12 mouse cellular contexts compared by ENCODE assay signal in the genomic region with DNA sequence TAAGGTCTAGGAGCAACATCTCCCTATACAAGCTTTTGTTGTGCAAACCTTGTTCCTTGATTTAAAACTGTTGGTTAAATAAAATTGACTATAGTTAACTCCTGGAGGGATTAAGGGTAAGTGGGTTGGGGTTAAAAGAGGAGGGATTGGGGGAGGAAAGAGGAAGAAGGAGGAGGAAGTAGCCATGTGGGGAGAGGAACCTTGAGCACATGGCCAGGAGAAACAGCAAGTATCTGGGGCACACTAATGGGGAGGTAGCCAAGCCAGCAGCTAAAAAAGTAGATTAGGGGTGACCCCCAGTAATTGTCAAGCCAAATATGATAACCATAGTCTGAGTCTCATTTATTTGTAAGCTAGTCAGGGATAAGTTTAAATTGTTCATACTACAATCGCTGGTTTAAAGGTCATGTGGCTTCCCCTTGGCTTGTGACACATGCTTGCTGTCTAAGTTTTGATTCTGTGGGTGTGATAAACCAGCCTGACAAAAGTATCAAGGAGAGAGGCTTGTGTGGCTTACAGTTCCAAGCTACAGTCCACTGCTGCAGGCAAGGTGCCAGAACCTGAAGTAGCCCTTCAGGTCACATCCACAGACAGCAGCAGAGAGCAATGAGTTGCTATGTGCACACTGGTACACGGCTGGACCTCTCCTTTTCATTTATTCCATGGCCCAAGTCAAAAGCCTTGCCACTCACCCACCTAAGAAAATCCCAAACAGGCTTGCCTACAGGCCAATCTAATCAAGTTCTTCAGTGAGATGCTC.
DNase-seq lines count a peak whose midpoint lies in the region; ATAC-seq and TF ChIP-seq lines count a peak whose summit lies in the region.
"Had no signal": no experiment of that assay in that cellular context is flagged by ENCODE, and none has a peak within 500 bp of the region (broad histone marks: within the 10 kb centered on the region; RNA-seq: fewer than 3 reads in every experiment).

No protein-coding gene starts in this region.

- no peaks in the 10 kb centered on the region for H3K36me3 ChIP-seq in heart, postnatal 0 days (replicated peaks; ENCODE audit: control insufficient read depth, insufficient read depth, low read length)
- H3K36me3 ChIP-seq in heart, embryonic 11.5 days (ENCODE audit: control insufficient read depth, insufficient read depth, low read length), result no peaks in the 10 kb centered on the region
- no peaks in the 10 kb centered on the region for H3K36me3 ChIP-seq in lung, postnatal 0 days (ENCODE audit: insufficient read depth, low read length)
- H3K36me3 ChIP-seq in thymus, adult 2 months (ENCODE audit: control insufficient read depth, insufficient read depth, low read length), result no peaks in the 10 kb centered on the region
- H3K36me3 ChIP-seq: limb, embryonic 10.5 days had no signal

- no peak overlapping the region for H3K4me2 ChIP-seq in heart, postnatal 0 days (ENCODE audit: low read depth, low read length)
- no peak overlapping the region for H3K4me2 ChIP-seq in heart, embryonic 11.5 days
- no peak overlapping the region for H3K4me2 ChIP-seq in lung, postnatal 0 days (replicated peaks; ENCODE audit: low read depth, low read length)
- H3K4me2 ChIP-seq: hindbrain, embryonic 14.5 days had no signal

- H3K4me3 ChIP-seq in heart, postnatal 0 days (ENCODE audit: low read depth, low read length), result no peak overlapping the region
- no peak overlapping the region for H3K4me3 ChIP-seq in heart, embryonic 11.5 days (ENCODE audit: low read depth, low read length)
- no peak overlapping the region for H3K4me3 ChIP-seq in lung, postnatal 0 days (ENCODE audit: low read depth, low read length)
- H3K4me3 ChIP-seq in thymus, adult 2 months (ENCODE audit: control insufficient read depth, insufficient read depth, low read length), result no peak overlapping the region
- H3K4me3 ChIP-seq: limb, embryonic 10.5 days had no signal

- no peak overlapping the region for H3K9ac ChIP-seq in heart, postnatal 0 days (replicated peaks; ENCODE audit: low read depth, low read length)
- no peak overlapping the region for H3K9ac ChIP-seq in heart, embryonic 11.5 days (ENCODE audit: low read depth, low read length)
- no peak overlapping the region for H3K9ac ChIP-seq in lung, postnatal 0 days (replicated peaks; ENCODE audit: low read depth)
- H3K9ac ChIP-seq: hindbrain, embryonic 14.5 days had no signal

- 0 out of 2 replicates have a peak, but pooled peaks have one; percentile 2 for TF ChIP-seq CTCF in heart, postnatal 0 days (IDR thresholded peaks at IDR 0.05; ENCODE audit: low read depth)
- TF ChIP-seq CTCF in lung, postnatal 0 days (IDR thresholded peaks at IDR 0.05), result no peak
- TF ChIP-seq CTCF in thymus, adult 2 months (IDR thresholded peaks at IDR 0.05; ENCODE audit: borderline replicate concordance, control insufficient read depth, extremely low read depth, insufficient read depth, low read length, poor library complexity), result no peak

- DNase-seq in heart, postnatal 0 days (ENCODE audit: low spot score), result no peak
- peak; percentile 22 for DNase-seq in lung, postnatal 0 days (ENCODE audit: low spot score)
- no peak for DNase-seq in lung, postnatal 36 days
- DNase-seq in NIH3T3 (ENCODE audit: low read depth), result peak; percentile 40
- DNase-seq in thymus, adult 2 months, result no peak
- DNase-seq in left cerebral cortex, adult 8-10 months (ENCODE audit: low spot score in 2 of 2), result no peak
- DNase-seq: adrenal gland, postnatal 10 days; gastrocnemius, postnatal 10 days had no signal

- no peak overlapping the region for H3K27ac ChIP-seq in heart, postnatal 0 days (ENCODE audit: low read depth)
- no peak overlapping the region for H3K27ac ChIP-seq in heart, embryonic 11.5 days (ENCODE audit: low read depth, low read length)
- no peak overlapping the region for H3K27ac ChIP-seq in lung, postnatal 0 days (ENCODE audit: low read length)
- no peak overlapping the region for H3K27ac ChIP-seq in thymus, adult 2 months (ENCODE audit: control insufficient read depth, insufficient read depth, low read length)
- H3K27ac ChIP-seq: hindbrain, embryonic 14.5 days; limb, embryonic 10.5 days had no signal

- TF ChIP-seq EP300 in heart, postnatal 0 days (IDR thresholded peaks at IDR 0.05; ENCODE audit: low read depth), result no peak
- no peak for TF ChIP-seq EP300 in lung, postnatal 0 days (IDR thresholded peaks at IDR 0.05)

- H3K27me3 ChIP-seq in heart, postnatal 0 days (ENCODE audit: control insufficient read depth, insufficient read depth, low read length), result no peaks in the 10 kb centered on the region
- no peaks in the 10 kb centered on the region for H3K27me3 ChIP-seq in heart, embryonic 11.5 days (ENCODE audit: control insufficient read depth, insufficient read depth, low read length)
- H3K27me3 ChIP-seq in lung, postnatal 0 days (replicated peaks; ENCODE audit: insufficient read depth, low read length), result no peaks in the 10 kb centered on the region
- no peaks in the 10 kb centered on the region for H3K27me3 ChIP-seq in thymus, adult 2 months (ENCODE audit: control insufficient read depth, insufficient read depth, low read length)

- H3K4me1 ChIP-seq in heart, postnatal 0 days (ENCODE audit: control insufficient read depth, insufficient read depth), result no peaks in the 10 kb centered on the region
- H3K4me1 ChIP-seq in heart, embryonic 11.5 days (ENCODE audit: control insufficient read depth, insufficient read depth, low read length), result no peaks in the 10 kb centered on the region
- no peaks in the 10 kb centered on the region for H3K4me1 ChIP-seq in lung, postnatal 0 days (ENCODE audit: insufficient read depth, low read depth, low read length)
- peaks cover 13% of the 10 kb centered on the region for H3K4me1 ChIP-seq in thymus, adult 2 months (replicated peaks; ENCODE audit: control insufficient read depth, insufficient read depth, low read length)

- 0 out of 2 replicates have a peak, but pooled peaks have one; percentile 9 for ATAC-seq in heart, postnatal 0 days (ENCODE audit: insufficient read depth, low read depth)
- ATAC-seq in heart, embryonic 11.5 days (replicated peaks; ENCODE audit: insufficient number of reproducible peaks, low FRiP score, low TSS enrichment), result no peak
- ATAC-seq in lung, postnatal 0 days, result no peak; the same call in 1 of the 2 replicates
- ATAC-seq in monocyte, adult 5-6 weeks (replicated peaks; ENCODE audit: insufficient number of reproducible peaks, low FRiP score, low TSS enrichment, poor library complexity, severe bottlenecking), result 0 out of 2 replicates have a peak, but pooled peaks have one; percentile 6

- 47% methylated on average over 2 of the region's 2 CpGs for WGBS in heart, postnatal 0 days
- 54% methylated on average over 2 of the region's 2 CpGs for WGBS in heart, embryonic 11.5 days (ENCODE audit: insufficient replicate concordance)
- 52% methylated on average over 2 of the region's 2 CpGs for WGBS in lung, postnatal 0 days
- WGBS in thymus, adult 2 months, result 61% methylated on average over 2 of the region's 2 CpGs

- no peak for TF ChIP-seq POLR2A in thymus, adult 2 months (IDR thresholded peaks at IDR 0.05; ENCODE audit: control insufficient read depth, extremely low read depth, insufficient read depth, low read length, poor library complexity)

- peaks cover 76% of the 10 kb centered on the region for H3K9me3 ChIP-seq in heart, postnatal 0 days (replicated peaks; ENCODE audit: control insufficient read depth, low read length)
- peaks cover 81% of the 10 kb centered on the region for H3K9me3 ChIP-seq in heart, embryonic 11.5 days (replicated peaks; ENCODE audit: control insufficient read depth, low read length)
- H3K9me3 ChIP-seq in lung, postnatal 0 days (ENCODE audit: low read length), result peaks cover 41% of the 10 kb centered on the region

Comparison
In these comparisons a context has a peak if more than half of its experiments do, and no peak if none do; other contexts are left out.
1. ATAC-seq: peak in heart, postnatal 0 days (single experiment) and monocyte, adult 5-6 weeks (single experiment); none in heart, embryonic 11.5 days (single experiment) and lung, postnatal 0 days (single experiment).
2. DNase-seq: peak in lung, postnatal 0 days (single experiment) and NIH3T3 (single experiment); none in heart, postnatal 0 days (single experiment), lung, postnatal 36 days (single experiment), thymus, adult 2 months (single experiment) and left cerebral cortex, adult 8-10 months (0 of 2).